Mouse (Mus musculus) lung, postnatal 0 days (tissue): Measurements from ENCODE around the gene Slc35e3.
"Not testable (repeated sequence)": the region's sequence is repeated elsewhere in the genome, so short reads cannot be mapped to it uniquely, and the experiment has no call there.

Experiments used
- CTCF ChIP-seq: IDR thresholded peaks from 2 replicates; pipeline ENCODE4 v1.5.1; 2016; ENCODE audit warnings: antibody characterized with exemption, mild to moderate bottlenecking
- EP300 ChIP-seq: IDR thresholded peaks from 2 replicates; pipeline ENCODE4 v1.6.1; 2016; ENCODE audit warnings: antibody characterized with exemption, mild to moderate bottlenecking, control low read depth

- TF ChIP-seq CTCF, EP300: not testable (repeated sequence)
Observed at GRCm38 (mm10) chr10:117715654-117716053, 30.5 kb downstream of the Slc35e3 start.
